Mouse (Mus musculus) urinary bladder, adult 18-20 months (tissue): ENCODE data around the gene Pacsin3.

Experiments used
- DNase-seq, 2 experiments: peaks; one replicate each; pipeline ENCODE4 v3.0.0; 2022; ENCODE audit warnings: low spot score in 2 of 2, mixed read lengths in 2 of 2

Gene Pacsin3

DNA sequence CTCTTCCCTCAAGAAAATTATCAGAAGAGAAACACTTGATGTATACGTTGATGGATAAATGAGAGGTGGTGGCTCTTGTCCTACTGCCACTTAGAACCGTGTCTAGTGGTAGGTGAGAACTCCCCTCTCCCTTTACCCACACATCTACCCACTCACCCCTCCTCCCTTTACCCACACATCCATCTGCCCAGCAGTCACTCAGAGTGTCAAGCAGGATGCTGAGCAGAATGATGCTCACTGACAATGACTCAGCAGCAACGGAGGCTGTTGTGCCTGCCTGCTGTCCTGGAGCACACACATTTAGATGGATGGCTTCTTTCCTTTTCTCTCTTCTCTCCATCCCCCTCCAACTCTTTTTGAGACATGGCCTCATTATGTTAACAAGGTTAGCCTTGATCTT is 47.1 kb downstream of the Pacsin3 start:
- DNase-seq, result no peak

GRCm38 (mm10) chr2:91305926-91306325 is 50.2 kb downstream of the Pacsin3 start:
- no peak for DNase-seq

DNA sequence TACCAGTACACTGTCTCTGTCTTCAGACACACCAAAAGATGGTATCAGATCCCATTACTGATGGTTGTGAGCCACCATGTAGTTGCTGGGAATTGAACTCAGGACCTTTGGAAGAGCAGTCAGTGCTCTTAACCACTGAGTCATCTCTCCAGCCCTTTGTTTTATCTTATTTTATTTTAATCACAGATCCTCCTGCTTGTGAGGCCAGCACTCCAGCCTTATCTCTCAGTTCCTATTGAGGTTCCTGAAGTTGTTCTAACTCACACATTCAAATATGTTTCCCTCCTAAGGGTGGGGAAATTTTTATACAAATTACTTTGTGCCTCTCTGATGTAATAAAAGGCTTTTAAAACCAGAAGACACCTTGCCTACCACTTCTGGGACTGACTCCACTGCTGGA is 50.8 kb downstream of the Pacsin3 start:
- no peak for DNase-seq

DNA sequence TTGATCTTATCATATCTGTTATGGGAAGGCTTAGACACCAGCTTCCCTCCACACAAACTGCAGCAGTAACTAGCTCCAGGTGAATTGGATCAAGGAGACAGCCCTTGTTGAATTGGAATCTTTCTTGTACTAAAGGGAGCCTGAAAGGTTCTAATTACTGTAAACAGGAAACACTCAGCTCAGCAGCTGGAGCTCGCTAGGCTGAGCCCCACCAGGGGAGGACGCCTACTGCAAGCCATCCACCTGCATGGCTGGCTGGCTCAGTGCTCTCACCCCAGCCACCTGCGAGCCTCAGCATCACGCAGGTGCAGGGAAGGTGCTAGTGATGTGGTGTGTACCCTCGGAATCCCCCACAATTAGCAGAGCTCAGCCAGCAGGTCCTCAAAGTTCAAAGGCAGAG is 52.9 kb downstream of the Pacsin3 start:
- DNase-seq, result no peak

DNA sequence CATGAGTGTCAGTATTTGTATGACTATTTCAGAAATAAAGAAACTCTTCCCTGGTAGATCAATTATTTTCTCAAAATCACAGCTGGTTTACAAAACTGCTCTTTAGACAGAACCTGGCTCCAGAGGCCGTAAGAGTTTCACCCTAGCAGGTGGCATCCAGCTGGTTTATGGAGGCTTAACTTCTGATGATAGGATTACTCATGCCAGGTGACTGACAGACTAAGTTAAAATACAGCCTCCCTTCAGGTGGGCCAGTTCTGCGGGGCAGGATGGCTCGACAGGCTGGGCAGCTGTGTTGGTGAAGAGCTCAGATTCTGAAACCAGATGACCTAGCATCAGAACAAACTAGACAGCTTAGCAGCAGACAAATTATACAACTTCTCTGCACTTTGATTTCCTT is 53.8 kb downstream of the Pacsin3 start:
- no peak for DNase-seq

DNA sequence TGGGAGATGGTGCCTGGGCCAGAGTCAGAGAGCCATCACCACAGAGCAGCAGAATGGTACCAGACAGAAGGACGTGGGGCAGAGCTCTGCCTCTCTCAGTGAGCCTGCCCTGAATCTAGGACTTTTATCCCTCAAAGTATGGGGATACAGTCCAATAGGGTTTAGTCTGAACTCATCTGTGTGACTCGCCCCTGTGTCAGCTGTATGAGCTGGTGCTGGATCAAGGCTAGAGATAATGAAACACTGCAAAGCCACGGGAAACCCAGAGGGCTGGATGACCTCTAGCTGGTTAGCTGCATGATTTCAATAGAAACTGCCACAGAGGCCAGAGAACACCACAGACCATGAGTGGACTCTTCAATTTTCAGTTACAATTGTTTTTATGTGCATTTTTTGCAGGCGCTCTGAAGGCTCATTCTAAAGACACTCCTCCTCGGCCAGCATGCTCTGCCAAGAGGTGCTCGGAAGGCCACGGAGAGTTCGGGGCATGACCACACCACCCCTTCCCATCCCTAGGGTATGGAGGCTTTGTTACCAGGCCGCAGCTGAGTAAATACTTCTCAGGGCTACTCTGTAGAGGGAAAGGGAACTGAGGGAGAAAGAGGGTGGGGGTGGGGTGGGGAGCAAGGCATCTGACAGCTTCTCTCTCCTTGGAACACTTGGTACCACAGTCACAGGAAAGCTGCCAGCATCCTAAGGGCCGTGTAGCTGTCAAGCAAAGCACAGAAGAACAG is 57.0 kb downstream of the Pacsin3 start:
- DNase-seq, result no peak

DNA sequence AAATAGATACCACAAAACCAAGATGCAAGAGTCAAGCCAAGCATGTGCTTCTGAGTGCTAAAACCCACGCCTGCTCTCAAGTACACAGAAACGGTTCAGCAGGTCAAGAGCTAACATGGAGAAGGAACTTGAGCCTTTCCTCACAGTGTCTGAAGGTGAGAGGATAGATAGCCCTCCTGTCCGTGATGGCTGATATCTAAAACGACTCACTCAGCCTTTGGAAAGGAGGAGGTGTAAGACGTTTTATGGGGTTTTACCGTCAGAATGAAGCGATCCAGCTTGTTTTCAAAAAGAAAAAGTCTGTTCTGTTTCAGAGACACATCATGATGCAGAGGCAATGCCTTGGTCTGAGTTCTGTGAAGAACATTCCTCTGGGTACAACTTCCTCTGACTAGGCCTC is 58.4 kb downstream of the Pacsin3 start:
- no peak for DNase-seq
